Mouse (Mus musculus): ENCODE results near the gene Pcyt1b. TPM values are rescaled to one million over a fixed set of nuclear protein-coding genes. Genes with fewer than 3 reads are reported as not detected.

Pcyt1b gene
- under 1 TPM; 0.90 to 0.91 TPM for total RNA-seq (2021)
- long read RNA-seq, experiment 1, result 0 reads
- long read RNA-seq, experiment 2, result 0 reads

GRCm38 (mm10) chrX:93654218-93655002 is at the start of gene Pcyt1b:
Gene Pcyt1b (plus strand): TSS chrX:93654863.
- intact Hi-C loops (cut with DNase I; ENCODE audit: low total_unique reads), result no loop called here
- DNase-seq, result no peak

GRCm38 (mm10) chrX:93630256-93630655 is 24.4 kb upstream of the Pcyt1b start:
- intact Hi-C loops (cut with DNase I; ENCODE audit: low total_unique reads), result no loop called here

GRCm38 (mm10) chrX:93631657-93632449 is 22.8 kb upstream of the Pcyt1b start, which contains the start of gene Pola1:
Gene Pola1 (minus strand): TSS chrX:93632155.
- intact Hi-C loops (cut with DNase I; ENCODE audit: low total_unique reads), result no loop called here

More at GRCm38 (mm10) chrX:93630256-93630655, 24.4 kb upstream of the Pcyt1b start:
- no peak for DNase-seq

GRCm38 (mm10) chrX:93634861-93635375 is 19.7 kb upstream of the Pcyt1b start:
- DNase-seq, result no peak
- intact Hi-C loops (cut with DNase I; ENCODE audit: low total_unique reads), result no loop called here

More at GRCm38 (mm10) chrX:93631657-93632449, 22.8 kb upstream of the Pcyt1b start, which contains the start of gene Pola1:
- peak; percentile 84 for DNase-seq

GRCm38 (mm10) chrX:93643600-93643999 is 11.1 kb upstream of the Pcyt1b start:
- DNase-seq, result no peak
- intact Hi-C loops (cut with DNase I; ENCODE audit: low total_unique reads), result no loop called here

- no peak for DNase-seq
- intact Hi-C loops (cut with DNase I; ENCODE audit: low total_unique reads), result no loop called here
Observed at GRCm38 (mm10) chrX:93644022-93644421, 10.6 kb upstream of the Pcyt1b start.

GRCm38 (mm10) chrX:93650738-93651137 is 3.9 kb upstream of the Pcyt1b start:
- no peak for DNase-seq
- intact Hi-C loops (cut with DNase I; ENCODE audit: low total_unique reads), result no loop called here

GRCm38 (mm10) chrX:93655153-93655552 is 490 bp downstream of the Pcyt1b start:
- no peak for DNase-seq
- intact Hi-C loops (cut with DNase I; ENCODE audit: low total_unique reads), result no loop called here

- DNase-seq, result no peak
- intact Hi-C loops (cut with DNase I; ENCODE audit: low total_unique reads), result no loop called here
Observed at GRCm38 (mm10) chrX:93663919-93664586, 9.4 kb downstream of the Pcyt1b start.

- intact Hi-C loops (cut with DNase I; ENCODE audit: low total_unique reads), result no loop called here
- no peak for DNase-seq
Observed at GRCm38 (mm10) chrX:93664787-93665186, 10.1 kb downstream of the Pcyt1b start.

- intact Hi-C loops (cut with DNase I; ENCODE audit: low total_unique reads), result no loop called here
- no peak for DNase-seq
Observed at GRCm38 (mm10) chrX:93674432-93674831, 19.8 kb downstream of the Pcyt1b start.

- intact Hi-C loops (cut with DNase I; ENCODE audit: low total_unique reads), result no loop called here
Observed at GRCm38 (mm10) chrX:93674836-93675795, 20.5 kb downstream of the Pcyt1b start.

GRCm38 (mm10) chrX:93676228-93676627 is 21.6 kb downstream of the Pcyt1b start:
- intact Hi-C loops (cut with DNase I; ENCODE audit: low total_unique reads), result no loop called here
- no peak for DNase-seq

More at GRCm38 (mm10) chrX:93674836-93675795, 20.5 kb downstream of the Pcyt1b start:
- peak; percentile 32 for DNase-seq

- DNase-seq, result no peak
- intact Hi-C loops (cut with DNase I; ENCODE audit: low total_unique reads), result no loop called here
Observed at GRCm38 (mm10) chrX:93689287-93689686, 34.6 kb downstream of the Pcyt1b start.

- no peak for DNase-seq
- intact Hi-C loops (cut with DNase I; ENCODE audit: low total_unique reads), result no loop called here
Observed at GRCm38 (mm10) chrX:93690672-93691071, 36.0 kb downstream of the Pcyt1b start.

GRCm38 (mm10) chrX:93697596-93697995 is 42.9 kb downstream of the Pcyt1b start:
- DNase-seq, result no peak
- intact Hi-C loops (cut with DNase I; ENCODE audit: low total_unique reads), result no loop called here

- peak; percentile 58 for DNase-seq
- intact Hi-C loops (cut with DNase I; ENCODE audit: low total_unique reads), result no loop called here
Observed at GRCm38 (mm10) chrX:93700528-93701225, 46.0 kb downstream of the Pcyt1b start.

- intact Hi-C loops (cut with DNase I; ENCODE audit: low total_unique reads), result no loop called here
- no peak for DNase-seq
Observed at GRCm38 (mm10) chrX:93712566-93712965, 57.9 kb downstream of the Pcyt1b start.

Measured in gastrocnemius, postnatal 14 days (tissue).